Mouse (Mus musculus): ENCODE measurements at regions not wholly inside any gene's neighbourhood (a gene's known extent, or its start where the extent isn't known, plus 50 kb on each side); places are given as distances from the start of the nearest gene placed in this dataset.

DNA sequence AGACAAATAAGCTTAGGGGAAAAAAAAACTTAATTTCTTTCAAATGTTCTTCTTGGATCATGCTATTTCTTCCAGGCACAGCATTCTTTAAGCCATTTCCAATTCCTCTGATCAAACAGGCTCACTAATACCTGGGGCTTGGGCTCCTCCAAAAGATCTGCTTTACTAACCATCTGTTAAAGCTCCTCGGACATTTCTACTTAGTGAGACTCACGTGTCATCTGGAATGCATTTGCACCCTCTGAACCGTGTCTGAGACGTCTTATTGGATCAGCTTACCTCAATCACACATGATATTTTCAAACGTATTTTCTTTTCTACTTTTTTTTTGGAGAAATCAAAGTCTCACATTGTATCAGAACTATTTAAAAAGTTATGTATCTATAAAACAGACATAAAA, 132.4 kb downstream of the Npr3 start:
- DNase-seq: no peak

DNA sequence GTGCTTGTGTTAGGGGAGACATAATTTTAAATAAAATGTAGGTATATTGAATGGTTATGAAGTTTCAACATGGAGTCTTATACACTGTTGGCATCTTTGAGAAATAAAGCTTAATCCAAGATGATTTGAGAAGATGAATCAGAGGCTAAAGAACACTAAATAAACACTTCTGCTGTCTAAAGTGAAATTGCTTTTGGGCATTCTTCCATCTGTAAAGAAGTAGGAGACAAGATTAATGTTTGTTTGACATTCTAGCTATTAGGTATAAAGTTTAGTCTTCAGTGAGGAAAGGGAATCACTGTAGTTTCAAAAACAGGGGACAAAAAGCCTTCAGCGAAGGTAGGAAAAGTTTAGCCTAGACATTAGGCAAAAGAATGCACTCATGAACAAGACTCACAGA, 136.5 kb downstream of the Npr3 start:
- no peak for DNase-seq

DNA sequence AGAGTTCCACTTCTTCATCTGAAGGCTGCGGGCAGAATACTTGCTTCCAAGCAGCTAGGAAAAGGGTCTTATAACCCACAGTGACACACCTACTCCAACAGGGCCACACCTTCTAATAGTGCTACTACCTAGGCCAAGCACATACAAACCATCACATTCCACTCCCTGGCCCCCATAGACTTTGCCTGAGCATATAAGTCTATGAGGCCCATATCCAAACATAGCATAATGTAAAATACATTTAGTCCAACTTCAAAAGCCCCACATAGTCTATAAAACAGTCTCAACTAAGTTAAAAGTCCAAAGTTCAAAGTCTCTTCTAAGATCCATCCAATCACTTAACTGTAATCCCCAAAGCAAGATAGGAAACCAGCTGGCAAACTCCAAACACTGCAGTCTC, 149.1 kb downstream of the Npr3 start:
- no peak for DNase-seq

DNA sequence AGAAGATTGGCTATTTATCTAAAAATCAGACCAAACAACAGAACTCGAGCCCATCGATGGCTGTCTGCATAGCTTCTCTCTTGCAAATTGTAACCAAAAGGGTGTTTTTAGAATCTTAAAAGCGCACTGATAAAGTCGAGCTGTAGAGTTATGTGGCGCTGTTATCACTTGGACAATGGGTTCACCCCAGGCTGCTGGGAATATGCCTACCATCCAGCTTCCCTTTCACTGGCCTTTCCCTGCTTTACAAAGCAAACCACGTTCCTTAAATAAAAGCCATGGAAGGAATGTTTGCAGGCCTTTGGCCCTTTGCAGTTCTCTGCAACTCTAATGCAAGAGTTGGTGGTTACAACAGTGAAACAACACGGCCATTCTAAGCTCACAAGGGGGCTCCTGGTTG, 150.3 kb downstream of the Npr3 start:
- no peak for DNase-seq

DNA sequence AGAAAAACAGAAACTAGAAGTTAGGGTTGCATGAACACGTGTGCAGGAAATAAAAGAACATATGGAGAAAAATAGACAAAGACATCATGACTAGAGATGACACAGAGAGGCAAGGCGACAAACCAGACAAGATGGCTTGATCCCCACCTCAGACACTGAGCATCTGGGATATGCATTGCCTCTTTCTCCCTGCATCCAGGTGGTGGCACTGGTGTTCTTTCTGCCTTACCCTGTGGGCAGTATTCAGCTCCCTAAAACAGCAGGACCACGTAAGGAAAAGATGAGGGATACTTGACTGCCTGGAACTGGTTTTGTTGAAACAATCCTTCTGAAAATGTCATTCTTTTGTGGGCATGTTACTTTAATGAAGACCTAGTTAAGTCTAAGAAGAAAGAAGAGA, 153.9 kb downstream of the Npr3 start:
- DNase-seq: no peak

DNA sequence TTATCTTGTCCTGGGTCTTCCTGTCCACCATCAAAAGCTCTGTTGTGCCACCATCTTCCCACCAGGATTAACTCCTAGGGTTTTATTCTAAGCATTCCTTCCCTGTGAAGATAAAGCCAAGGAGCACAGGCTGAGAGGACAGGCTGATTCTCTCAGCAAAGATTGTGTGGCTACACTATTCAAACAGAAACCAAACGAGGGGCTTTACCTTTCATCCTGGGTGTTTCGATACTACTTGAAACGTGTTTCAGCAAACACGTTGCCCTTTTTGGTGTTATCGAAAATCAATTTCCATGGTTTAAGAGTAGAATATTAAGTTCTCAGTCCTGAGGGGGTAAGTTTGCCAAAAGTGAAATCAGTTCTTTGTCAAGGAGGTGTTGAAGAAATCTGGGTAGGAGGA, 156.2 kb downstream of the Npr3 start:
- no peak for DNase-seq

DNA sequence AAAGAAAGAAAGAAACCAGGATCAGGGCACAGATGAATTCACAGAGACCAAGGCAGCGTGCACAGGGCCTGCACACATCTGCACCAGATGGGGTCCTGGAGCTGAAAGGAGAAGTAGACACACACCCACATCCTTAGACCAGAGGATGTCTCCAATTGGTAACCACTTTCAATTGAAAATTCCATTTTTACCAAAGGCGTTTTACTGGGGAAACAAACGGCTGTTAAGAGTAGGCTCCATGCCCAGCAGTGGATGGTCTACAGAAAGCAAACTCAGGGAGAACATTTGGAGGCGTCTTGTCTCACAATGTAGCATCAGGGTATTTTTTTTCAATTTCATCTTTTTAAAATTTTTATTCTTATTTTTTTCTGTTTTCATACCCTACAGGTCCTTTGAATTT, 157.6 kb downstream of the Npr3 start:
- DNase-seq: no peak

DNA sequence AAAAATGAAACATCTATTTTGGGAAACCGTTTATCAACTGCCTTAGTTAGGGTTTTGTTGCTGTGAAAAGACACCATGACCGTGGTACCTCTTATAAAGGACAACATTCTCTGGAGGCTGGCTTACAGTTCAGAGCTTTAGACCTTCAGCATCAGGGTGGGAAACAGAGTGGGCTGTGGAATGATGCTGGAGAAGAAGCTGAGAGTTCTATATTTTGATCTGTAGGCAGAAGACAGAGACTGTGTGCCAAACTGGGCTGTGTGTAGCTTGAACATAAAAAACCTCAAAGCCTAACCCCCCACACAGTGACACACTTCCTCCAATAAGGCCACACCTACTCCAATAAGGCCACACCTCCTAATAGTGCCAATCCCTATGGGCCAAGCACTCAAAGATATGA, 158.8 kb downstream of the Npr3 start:
- no peak for DNase-seq

DNA sequence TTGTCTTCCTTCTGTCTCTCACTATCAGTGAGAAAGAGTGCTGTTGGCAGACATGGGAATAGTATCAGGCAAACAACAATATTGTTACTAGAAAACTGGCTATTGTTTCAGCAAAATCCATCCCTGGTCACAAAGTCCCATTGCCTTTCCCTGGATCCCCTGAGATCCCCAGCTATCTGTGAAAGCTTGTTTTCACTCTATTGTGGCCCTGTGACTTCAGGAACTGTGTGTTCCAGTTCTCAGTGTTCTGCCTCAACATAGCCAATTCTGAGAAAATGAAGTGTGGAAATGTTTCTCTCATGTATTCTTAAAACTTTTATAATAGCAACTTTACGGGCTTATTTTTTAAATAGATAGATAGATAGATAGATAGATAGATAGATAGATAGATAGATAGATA, 160.3 kb downstream of the Npr3 start:
- DNase-seq: no peak

DNA sequence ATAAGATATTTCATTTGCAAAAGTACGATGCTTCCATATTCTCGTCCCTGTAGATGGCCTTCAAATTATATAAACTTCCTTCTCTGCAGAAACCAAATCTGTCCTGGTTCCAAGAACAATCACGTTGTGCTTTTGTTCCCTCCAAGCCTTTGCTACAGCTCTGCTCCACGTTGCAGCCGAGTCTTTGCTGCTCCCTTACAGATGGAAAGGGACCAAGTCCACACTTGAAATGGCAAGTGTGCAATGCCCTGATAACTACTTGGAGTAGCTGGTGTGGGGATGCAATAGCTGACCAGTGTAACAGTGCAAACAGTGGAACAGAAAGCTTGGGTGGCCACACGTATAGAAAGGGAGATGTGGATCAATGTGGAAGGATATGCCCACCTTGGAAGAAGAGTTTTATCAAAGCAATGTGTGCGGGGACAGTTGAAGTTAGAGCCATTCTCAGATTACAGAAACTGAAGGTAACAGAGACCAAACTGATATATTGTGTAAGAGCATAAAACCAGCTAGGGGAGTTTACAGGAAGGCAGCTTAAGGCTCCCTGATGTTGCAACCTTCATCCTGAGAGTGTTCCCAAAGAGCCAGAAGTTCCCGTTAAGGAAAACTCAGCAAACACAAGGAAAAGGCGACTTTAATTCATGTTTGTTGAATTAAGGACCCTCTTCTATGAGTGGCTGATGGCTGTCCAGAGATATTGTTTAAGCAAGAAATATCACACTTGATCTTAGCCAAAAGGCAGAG, 161.3 kb downstream of the Npr3 start:
- DNase-seq: no peak

DNA sequence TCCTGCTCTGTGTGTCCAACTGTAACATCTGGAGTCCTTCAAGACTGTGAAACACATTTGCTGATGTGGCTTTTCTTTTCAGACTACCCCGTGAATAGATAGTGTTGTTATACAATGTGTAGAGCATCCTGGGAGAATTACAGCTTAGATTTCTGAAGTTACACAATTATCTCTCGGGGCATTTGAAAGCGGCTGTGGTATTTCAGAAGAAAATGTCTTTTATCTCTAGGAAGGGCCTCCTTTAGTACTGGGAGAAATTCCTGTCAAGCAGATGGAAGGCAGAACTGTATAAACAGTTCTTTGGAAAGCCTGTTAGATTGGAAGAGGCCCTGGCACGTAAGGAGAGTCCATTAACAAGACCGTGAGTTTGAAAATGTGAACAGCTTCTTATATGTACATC, 162.2 kb downstream of the Npr3 start:
- no peak for DNase-seq

DNA sequence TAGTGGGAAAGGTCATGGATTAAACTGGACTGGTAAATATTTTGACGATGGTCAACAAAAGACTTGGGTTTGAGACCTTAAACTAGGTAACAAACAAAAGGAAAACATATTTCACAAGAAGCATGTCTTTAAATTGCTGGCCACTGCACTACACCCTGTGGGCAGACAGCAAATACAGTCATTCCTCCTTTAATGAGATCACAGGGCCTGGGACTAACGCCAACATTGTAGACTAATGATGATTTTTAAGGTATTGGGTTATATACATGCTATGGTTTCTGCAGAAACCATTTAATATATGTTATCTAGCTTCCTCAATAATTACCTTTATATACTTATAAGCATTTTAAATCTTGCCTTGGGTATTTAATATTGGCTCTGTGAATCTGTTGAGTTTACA, 162.8 kb downstream of the Npr3 start:
- no peak for DNase-seq

DNA sequence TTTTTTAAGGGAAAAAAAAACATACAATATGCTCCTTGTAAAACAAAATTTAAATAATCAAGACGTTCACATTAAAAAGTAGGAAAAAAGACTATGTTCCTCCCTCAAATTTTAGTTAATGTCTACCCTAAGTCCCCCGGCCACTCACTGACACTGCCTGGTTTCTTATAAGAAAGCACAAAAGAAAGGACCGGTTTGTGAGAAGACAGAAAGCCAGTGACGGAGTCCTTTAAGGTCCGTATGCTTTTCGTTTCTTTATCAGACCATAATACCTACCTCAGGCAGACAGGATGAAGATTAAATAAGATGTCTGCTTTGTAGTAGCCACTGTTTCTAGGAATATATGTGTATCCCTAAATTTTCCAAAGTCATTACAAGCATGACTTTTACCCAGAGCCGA, 164.3 kb downstream of the Npr3 start:
- no peak for DNase-seq

DNA sequence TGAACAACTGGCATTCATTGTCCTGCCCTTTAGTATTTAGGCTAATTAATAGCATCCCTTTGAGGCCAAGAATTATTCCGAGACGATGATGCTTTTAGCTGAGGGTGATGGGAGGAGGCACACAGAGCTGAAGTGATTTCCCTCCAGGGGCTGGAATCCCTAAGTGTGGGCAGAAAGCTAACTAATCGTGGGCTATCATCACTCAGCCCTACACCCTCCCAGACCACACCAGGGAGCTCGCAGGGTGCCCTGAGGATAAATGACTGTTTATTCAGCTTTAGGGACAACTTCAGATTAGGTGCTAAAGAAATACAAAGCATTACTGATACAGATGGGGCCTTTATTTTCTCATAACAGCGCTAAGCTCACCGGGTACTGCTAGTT, 164.7 kb downstream of the Npr3 start:
- DNase-seq: no peak

DNA sequence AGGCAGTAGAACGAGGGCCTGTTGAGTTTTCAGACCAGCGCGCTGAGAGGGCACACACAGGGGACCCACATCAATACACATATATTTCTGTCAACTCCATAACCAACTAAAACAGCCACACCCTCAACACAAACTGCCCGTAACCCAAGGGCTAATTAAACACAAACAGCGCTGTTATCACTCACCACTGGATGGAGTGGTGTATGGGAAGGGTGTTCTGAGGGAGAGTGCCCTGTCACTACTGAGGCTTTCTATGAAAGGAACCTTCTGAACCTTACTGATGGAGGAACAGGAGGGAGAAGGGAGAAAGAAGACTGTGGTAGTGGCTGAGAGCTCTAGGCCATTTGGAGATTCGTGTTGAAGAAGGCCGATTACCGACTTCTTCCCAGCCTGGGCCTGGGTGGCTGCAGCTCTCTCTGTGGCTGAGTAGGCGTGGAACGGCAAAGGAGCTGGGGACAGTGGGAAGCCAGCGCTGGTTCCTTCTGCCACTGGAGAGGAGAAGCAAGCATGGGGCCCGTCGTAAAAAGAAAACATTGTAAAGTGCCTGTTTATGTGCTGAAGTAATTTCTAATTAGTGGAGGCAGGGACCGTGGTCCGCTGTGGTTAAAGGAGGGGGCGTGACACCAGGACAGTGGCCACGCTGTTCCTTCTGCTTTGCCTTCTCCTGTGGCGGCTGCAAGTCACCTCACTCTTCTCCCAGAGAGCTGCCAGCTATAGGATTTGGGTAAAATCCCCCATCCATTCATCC, 165.3 kb downstream of the Npr3 start:
- DNase-seq: no peak

DNA sequence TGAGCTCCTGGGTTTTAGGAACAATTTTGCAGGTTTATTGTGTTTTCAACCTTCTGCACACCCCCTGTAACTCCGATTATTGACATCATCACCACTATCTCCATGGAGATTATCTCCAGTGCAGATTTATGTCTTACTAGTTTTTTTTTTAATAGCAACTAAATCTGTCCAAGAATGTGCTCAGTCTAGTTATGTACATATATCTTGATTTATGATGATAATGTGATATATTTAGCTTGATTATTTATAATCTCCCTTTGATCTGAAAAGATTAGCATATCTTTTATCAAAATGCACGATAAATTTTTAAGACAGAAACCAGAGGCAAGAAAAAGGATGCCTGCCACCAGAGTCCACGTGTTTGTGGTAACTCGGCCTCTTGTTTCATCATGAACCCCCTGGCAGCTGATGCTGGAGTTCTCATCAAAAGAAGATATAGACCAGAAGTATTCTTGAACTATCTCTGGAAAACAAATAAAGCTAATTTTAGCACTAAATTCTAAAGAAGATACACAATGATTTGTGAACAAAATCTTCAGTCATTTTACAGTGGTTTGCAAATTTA, 169.6 kb downstream of the Npr3 start:
- DNase-seq: no peak

DNA sequence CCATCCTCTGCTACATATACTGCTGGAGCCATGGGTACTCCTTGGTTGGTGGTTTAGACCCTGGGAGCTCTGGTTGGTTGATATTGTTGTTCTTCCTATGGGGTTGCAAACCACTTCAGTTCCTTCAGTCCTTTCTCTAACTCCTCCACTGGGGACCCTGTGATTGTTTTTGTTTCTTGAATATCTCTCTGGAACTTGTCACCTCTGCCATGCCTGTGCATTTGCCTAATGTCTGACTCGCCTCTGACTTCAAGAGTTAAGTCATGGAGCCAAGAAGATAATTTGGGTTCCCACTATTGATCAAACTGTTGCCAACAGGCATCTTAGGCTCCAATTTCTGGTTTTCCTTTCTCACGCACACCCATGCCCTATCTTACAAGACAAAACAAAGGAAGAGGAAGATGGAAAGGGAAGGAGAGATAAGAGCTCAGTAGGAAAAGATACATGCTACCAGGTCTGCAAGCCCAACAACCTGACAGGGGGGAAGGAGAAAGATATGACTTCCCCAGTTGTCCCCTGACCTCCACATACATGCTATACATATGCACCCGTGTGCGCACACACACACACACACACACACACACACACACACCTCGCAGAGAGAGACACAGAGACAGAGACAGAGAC, 172.3 kb downstream of the Npr3 start:
- no peak for DNase-seq

DNA sequence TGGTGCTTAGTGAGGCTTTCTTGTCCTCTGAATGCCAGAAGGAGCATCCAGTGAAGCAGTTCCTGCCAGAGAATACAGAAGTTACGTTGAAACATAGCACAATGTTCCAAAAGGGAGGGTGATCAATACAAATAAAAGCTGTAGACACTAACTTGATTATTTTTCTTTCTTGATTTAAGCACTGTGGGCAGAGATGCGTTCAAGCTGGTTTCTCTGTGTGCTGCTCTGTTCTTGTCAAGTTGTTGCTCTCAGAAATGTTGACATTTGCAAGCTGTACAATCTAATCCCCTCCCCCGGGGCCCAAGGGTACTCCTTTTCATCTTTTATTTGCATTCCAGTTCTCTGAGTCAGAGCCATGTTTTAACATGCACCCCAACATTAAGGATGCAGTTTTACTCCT, 177.7 kb downstream of the Npr3 start:
- DNase-seq: no peak

DNA sequence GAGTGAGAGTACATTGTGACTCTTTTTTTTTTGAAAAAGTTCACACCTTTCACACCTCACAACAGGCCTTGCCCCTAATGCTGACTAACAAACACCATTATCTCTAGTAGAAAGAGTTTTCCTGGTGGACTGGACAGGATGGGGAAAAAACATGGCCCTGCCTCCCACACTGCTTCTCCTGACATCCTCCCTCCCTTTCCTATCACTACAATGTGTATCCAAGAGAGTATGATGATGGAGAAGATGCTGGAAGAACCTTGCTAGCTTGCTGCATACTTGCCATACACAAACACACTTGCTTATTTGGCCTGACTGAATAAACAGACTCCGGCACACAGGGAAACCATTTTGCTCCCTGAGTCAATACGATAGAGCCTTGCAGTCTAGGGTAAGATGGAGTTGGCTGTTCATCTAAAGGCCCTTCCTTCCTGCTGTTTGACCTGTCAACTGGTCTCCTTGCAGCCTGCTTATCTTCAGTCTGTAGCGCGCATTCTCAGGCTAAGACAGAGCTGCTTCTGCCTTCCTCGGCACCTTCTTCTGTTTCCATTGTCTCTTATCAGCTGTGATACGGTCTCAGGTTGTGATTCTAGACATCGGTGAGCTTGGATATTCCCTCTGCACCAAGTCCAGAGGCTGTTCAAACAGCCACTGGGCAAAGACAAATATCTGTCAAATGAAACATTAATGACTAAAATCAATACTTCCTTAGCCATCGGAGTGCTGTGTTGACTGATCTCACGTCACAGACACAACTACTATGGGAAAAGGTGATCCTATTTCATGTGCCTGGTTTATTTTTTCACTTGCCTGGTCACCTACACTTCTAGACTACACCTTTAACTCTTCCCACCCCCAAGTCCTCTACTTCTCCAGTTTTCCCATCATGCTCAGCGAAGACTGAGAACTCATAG, 181.2 kb downstream of the Npr3 start:
- no peak for DNase-seq

DNA sequence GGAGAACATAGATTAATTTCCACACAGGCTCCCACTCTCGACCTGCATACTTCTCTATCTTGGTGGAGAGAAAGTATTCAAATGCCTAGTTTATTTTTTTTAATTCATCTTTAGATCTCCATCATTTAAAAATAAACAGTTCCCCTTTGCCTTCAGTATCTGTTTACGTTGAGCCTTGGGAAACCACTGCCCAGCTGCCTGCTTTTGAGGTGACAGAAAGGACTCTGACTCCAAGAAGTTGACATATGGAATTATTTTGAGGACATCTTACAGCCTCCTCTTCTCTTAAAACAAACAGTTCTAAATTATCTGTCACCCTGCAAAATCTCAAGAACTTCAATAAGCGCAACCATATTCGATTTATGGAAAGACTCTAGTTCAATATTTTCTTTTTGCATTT, 186.4 kb downstream of the Npr3 start:
- no peak for DNase-seq

DNA sequence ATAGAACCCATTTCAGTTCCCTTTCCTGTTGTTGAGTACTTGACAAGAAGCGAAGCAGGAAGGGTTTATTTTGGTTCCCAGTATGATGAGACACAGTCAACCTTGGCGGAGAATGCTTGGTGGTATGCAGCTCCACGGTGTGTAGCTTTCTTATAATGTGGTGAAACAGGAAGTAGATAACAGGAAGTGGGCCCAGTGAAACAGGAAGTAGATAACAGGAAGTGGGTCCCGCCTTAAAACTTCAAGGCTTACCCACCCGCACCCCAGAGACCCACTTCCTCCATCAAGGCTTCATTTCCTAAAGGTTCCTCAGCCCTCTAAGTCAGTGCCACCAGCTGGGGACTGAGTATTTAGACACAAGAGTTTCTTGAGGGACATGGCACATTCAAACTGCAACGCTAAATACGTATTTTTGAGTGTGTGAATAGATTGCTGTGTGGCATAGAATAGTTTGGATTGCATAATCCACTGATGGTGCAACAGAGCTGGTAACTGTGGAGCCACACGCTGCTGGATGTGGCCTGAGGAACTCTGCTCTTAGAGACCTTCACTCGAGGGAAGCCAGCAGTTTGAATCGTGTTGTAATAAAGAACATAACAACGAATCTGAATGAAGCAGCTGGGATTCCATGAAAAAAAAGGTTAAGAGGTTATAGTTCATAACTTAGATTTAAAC, 190.8 kb downstream of the Npr3 start:
- peak; percentile 14 for DNase-seq
